Comparison of ENCODE assay signal across 8 mouse cellular contexts in the genomic region with DNA sequence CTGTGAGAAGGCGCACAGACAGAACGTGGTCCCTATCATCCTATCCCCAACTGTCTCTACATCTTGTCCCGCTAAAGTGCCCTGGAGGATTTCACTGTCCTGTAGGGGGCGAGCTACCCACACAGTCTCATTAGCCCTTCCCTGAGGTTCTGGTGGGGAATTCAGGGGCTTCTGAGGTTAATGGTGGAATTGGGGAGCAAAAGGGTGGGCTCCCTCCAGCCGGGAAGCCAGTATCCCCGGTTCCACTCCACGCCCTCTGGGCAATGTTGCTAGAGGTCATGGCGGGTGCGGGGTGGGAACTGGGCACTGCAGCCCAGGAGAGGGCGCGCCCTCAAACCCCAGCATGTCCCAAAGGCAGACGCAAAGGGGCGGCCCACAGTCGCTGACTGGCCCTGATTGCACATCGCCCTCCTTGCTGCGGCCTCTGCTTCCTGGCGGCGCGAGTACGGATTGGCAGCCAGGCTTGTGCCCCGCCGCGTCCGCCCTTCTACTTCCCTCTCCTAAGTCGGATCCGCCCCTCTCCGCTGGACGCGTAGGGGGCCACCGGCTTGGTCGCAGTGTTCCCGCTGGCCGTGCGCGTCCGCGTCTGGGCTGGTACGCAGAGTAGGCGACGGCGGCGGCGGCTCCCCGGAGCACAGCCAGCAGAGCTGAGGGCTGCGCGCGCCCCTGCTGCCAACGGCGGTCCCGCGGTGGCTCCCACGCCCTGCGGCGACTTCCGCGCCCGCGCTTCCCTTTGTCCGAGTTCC.
DNase-seq lines count a peak whose midpoint lies in the region; ATAC-seq and TF ChIP-seq lines count a peak whose summit lies in the region.

No protein-coding gene starts in this region.

- peaks cover 7% of the 10 kb centered on the region for H3K27me3 ChIP-seq in erythroblast, embryonic 14.5 days (ENCODE audit: control insufficient read depth)
- no peaks in the 10 kb centered on the region for H3K27me3 ChIP-seq in heart, embryonic 11.5 days (ENCODE audit: control insufficient read depth, insufficient read depth, low read length)
- no peaks in the 10 kb centered on the region for H3K27me3 ChIP-seq in kidney, embryonic 15.5 days
- H3K27me3 ChIP-seq in limb, embryonic 15.5 days: no peaks in the 10 kb centered on the region
- H3K27me3 ChIP-seq in midbrain, postnatal 0 days (ENCODE audit: insufficient read depth, low read length): no peaks in the 10 kb centered on the region

- peaks cover 6% of the 10 kb centered on the region for H3K4me1 ChIP-seq in erythroblast, embryonic 14.5 days (ENCODE audit: control insufficient read depth)
- H3K4me1 ChIP-seq in embryonic fibroblast, embryonic 13.5 days (ENCODE audit: control insufficient read depth, insufficient read depth, low read length): no peaks in the 10 kb centered on the region
- no peaks in the 10 kb centered on the region for H3K4me1 ChIP-seq in heart, embryonic 11.5 days (ENCODE audit: control insufficient read depth, insufficient read depth, low read length)
- no peaks in the 10 kb centered on the region for H3K4me1 ChIP-seq in kidney, embryonic 15.5 days
- 0 out of 2 replicates have a peak, but pooled peaks cover 2% of the 10 kb centered on the region for H3K4me1 ChIP-seq in limb, embryonic 15.5 days
- H3K4me1 ChIP-seq in midbrain, postnatal 0 days (ENCODE audit: insufficient read depth, low read length): no peaks in the 10 kb centered on the region

- peaks cover 4% of the 10 kb centered on the region; the same call in 1 of the 2 replicates for H3K9me3 ChIP-seq in erythroblast, embryonic 14.5 days (ENCODE audit: control insufficient read depth, low read length)
- no peaks in the 10 kb centered on the region for H3K9me3 ChIP-seq in heart, embryonic 11.5 days (replicated peaks; ENCODE audit: control insufficient read depth, low read length)
- no peaks in the 10 kb centered on the region; the same call in none of the 2 replicates for H3K9me3 ChIP-seq in kidney, embryonic 15.5 days (replicated peaks)
- no peaks in the 10 kb centered on the region for H3K9me3 ChIP-seq in limb, embryonic 15.5 days
- H3K9me3 ChIP-seq in midbrain, postnatal 0 days (ENCODE audit: low read length): no peaks in the 10 kb centered on the region

- H3K4me3 ChIP-seq in erythroblast, embryonic 14.5 days (replicated peaks): peak overlapping the region; percentile 61
- H3K4me3 ChIP-seq in embryonic fibroblast, embryonic 13.5 days (ENCODE audit: insufficient read depth, low read length): peak overlapping the region; percentile 63
- peak overlapping the region; percentile 68 for H3K4me3 ChIP-seq in heart, embryonic 11.5 days (ENCODE audit: low read depth, low read length)
- H3K4me3 ChIP-seq in kidney, embryonic 15.5 days (replicated peaks): peak overlapping the region; percentile 91
- peak overlapping the region; percentile 59 for H3K4me3 ChIP-seq in limb, embryonic 15.5 days
- H3K4me3 ChIP-seq in midbrain, postnatal 0 days (ENCODE audit: low read depth, low read length): peak overlapping the region; percentile 66

- H3K27ac ChIP-seq in embryonic fibroblast, embryonic 13.5 days (ENCODE audit: insufficient read depth, low read length): peak overlapping the region; percentile 38; the same call in 1 of the 2 replicates
- peak overlapping the region; percentile 67 for H3K27ac ChIP-seq in heart, embryonic 11.5 days (ENCODE audit: low read depth, low read length)
- H3K27ac ChIP-seq in kidney, embryonic 15.5 days: peak overlapping the region; percentile 90
- H3K27ac ChIP-seq in limb, embryonic 15.5 days: peak overlapping the region; percentile 84
- H3K27ac ChIP-seq in midbrain, postnatal 0 days (ENCODE audit: low read depth, low read length): peak overlapping the region; percentile 77

- peak; percentile 84 for TF ChIP-seq POLR2A in embryonic fibroblast, embryonic 13.5 days (IDR thresholded peaks at IDR 0.05; ENCODE audit: low read depth, low read length)

- no peaks in the 10 kb centered on the region for H3K36me3 ChIP-seq in erythroblast, embryonic 14.5 days (ENCODE audit: control insufficient read depth)
- H3K36me3 ChIP-seq in heart, embryonic 11.5 days (ENCODE audit: control insufficient read depth, insufficient read depth, low read length): no peaks in the 10 kb centered on the region
- no peaks in the 10 kb centered on the region for H3K36me3 ChIP-seq in kidney, embryonic 15.5 days
- no peaks in the 10 kb centered on the region for H3K36me3 ChIP-seq in limb, embryonic 15.5 days
- H3K36me3 ChIP-seq in midbrain, postnatal 0 days (ENCODE audit: insufficient read depth, low read length): no peaks in the 10 kb centered on the region

- WGBS in heart, embryonic 11.5 days (ENCODE audit: insufficient replicate concordance): 2% methylated on average over 48 of the region's 59 CpGs
- under 1% methylated on average over 59 of the region's 59 CpGs for WGBS in kidney, embryonic 15.5 days
- WGBS in limb, embryonic 15.5 days: under 1% methylated on average over 59 of the region's 59 CpGs
- WGBS in midbrain, postnatal 0 days: under 1% methylated on average over 58 of the region's 59 CpGs

- no peak for TF ChIP-seq CTCF in embryonic fibroblast, embryonic 13.5 days (IDR thresholded peaks at IDR 0.05; ENCODE audit: borderline replicate concordance, insufficient read depth, low read length)
- peak; percentile 71 for TF ChIP-seq CTCF in midbrain, postnatal 0 days (IDR thresholded peaks at IDR 0.05)

- peak overlapping the region; percentile 59 for H3K4me2 ChIP-seq in heart, embryonic 11.5 days
- H3K4me2 ChIP-seq in kidney, embryonic 15.5 days: peak overlapping the region; percentile 66
- peak overlapping the region; percentile 63 for H3K4me2 ChIP-seq in limb, embryonic 15.5 days
- peak overlapping the region; percentile 51 for H3K4me2 ChIP-seq in midbrain, postnatal 0 days (ENCODE audit: low read depth, low read length, poor library complexity, severe bottlenecking)

- peak overlapping the region; percentile 83 for H3K9ac ChIP-seq in heart, embryonic 11.5 days (ENCODE audit: low read depth, low read length)
- peak overlapping the region; percentile 88 for H3K9ac ChIP-seq in kidney, embryonic 15.5 days
- peak overlapping the region; percentile 63 for H3K9ac ChIP-seq in limb, embryonic 15.5 days
- H3K9ac ChIP-seq in midbrain, postnatal 0 days (replicated peaks; ENCODE audit: low read length, poor library complexity, severe bottlenecking): peak overlapping the region; percentile 81

- peak; percentile 94 for DNase-seq in midbrain, postnatal 0 days (ENCODE audit: low spot score)
- peak; percentile 44 to 79 for DNase-seq in spleen, postnatal 10 days (ENCODE audit: low spot score in 2 of 2)

- no peak for ATAC-seq in erythroblast, adult 5-6 weeks (replicated peaks; ENCODE audit: low FRiP score, poor library complexity, severe bottlenecking)
- ATAC-seq in heart, embryonic 11.5 days (replicated peaks; ENCODE audit: insufficient number of reproducible peaks, low FRiP score, low TSS enrichment): peak; percentile 100
- ATAC-seq in kidney, embryonic 15.5 days (replicated peaks; ENCODE audit: low FRiP score): peak; percentile 100
- peak; percentile 99 for ATAC-seq in limb, embryonic 15.5 days (ENCODE audit: insufficient number of reproducible peaks, low FRiP score, low TSS enrichment, low read depth)
- ATAC-seq in midbrain, postnatal 0 days (ENCODE audit: low FRiP score): peak; percentile 99

Comparison
In these comparisons a context has a peak if more than half of its experiments do, and no peak if none do; other contexts are left out.
1. H3K27ac ChIP-seq: peak in every context shown above with its lines; median percentile 90 in kidney, embryonic 15.5 days; 84 in limb, embryonic 15.5 days; 77 in midbrain, postnatal 0 days; 67 in heart, embryonic 11.5 days; 38 in embryonic fibroblast, embryonic 13.5 days.